Comparison of ENCODE assay signal across 21 mouse cellular contexts in the genomic region with DNA sequence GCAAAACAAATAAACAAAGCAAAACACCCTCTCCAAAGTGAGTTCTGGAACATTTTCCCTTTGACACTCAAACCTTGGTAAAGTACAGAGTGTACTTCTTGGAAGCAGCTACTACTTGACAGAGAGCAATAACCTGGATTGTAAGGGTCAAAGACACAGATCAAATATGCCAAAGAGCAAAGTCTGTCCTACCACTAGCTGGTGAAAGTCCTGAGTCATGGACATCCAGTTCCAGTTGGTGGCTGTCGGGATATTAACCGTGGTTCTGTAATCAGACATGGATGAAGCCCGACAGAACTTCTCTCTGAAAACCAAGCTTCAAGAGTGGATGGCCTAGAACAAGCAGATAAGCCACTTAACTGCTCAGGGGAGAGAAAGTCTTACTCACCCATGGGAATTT. TPM values are rescaled to one million over a fixed set of nuclear protein-coding genes. Genes with fewer than 3 reads are reported as not detected.
"Had no signal": no experiment of that assay in that cellular context is flagged by ENCODE, and none has a peak within 500 bp of the region (broad histone marks: within the 10 kb centered on the region; RNA-seq: fewer than 3 reads in every experiment).

No protein-coding gene starts in this region.

- H3K9me3 ChIP-seq: hindbrain, embryonic 12.5 days; limb, embryonic 10.5 days; liver, embryonic 15.5 days; lung, embryonic 15.5 days; megakaryocyte, embryonic 14.5 days; midbrain, embryonic 15.5 days; neural tube, embryonic 12.5 days had no signal

- H3K4me3 ChIP-seq: hindbrain, embryonic 12.5 days; left cerebral cortex, adult 2 months; limb, embryonic 10.5 days; liver, embryonic 15.5 days; lung, embryonic 15.5 days; megakaryocyte, embryonic 14.5 days; midbrain, embryonic 15.5 days; neural tube, embryonic 12.5 days had no signal

- ATAC-seq: hindbrain, embryonic 16.5 days; inflammation-experienced regulatory T-cells, adult 6 months; midbrain, embryonic 15.5 days had no signal

- H3K27ac ChIP-seq: hindbrain, embryonic 12.5 days; left cerebral cortex, adult 2 months; limb, embryonic 10.5 days; liver, embryonic 15.5 days; lung, embryonic 15.5 days; macrophage; midbrain, embryonic 15.5 days; neural tube, embryonic 12.5 days had no signal

- H3K4me2 ChIP-seq: hindbrain, embryonic 12.5 days; liver, embryonic 15.5 days; lung, embryonic 15.5 days; midbrain, embryonic 11.5 days; midbrain, embryonic 15.5 days; neural tube, embryonic 12.5 days had no signal

- DNase-seq: lung, postnatal 14 days; retina, postnatal 1 day; right cerebral cortex, postnatal 4 days; spleen, adult 18-20 months; thymus, adult 18-20 months; thymus, postnatal 14 days had no signal

- H3K36me3 ChIP-seq: hindbrain, embryonic 12.5 days; limb, embryonic 10.5 days; liver, embryonic 15.5 days; lung, embryonic 15.5 days; midbrain, embryonic 15.5 days; neural tube, embryonic 12.5 days had no signal

- H3K9ac ChIP-seq: hindbrain, embryonic 12.5 days; liver, embryonic 15.5 days; lung, embryonic 15.5 days; midbrain, embryonic 15.5 days; neural tube, embryonic 12.5 days had no signal

- H3K27me3 ChIP-seq: hindbrain, embryonic 12.5 days; liver, embryonic 15.5 days; lung, embryonic 15.5 days; megakaryocyte, embryonic 14.5 days; midbrain, embryonic 15.5 days; neural tube, embryonic 12.5 days had no signal

- H3K4me1 ChIP-seq: hindbrain, embryonic 12.5 days; limb, embryonic 10.5 days; liver, embryonic 15.5 days; lung, embryonic 15.5 days; megakaryocyte, embryonic 14.5 days; midbrain, embryonic 15.5 days; neural tube, embryonic 12.5 days had no signal

RNA-seq across cellular contexts. Expression of a gene that starts 21.9 kb away (rescaled TPM):
- polyA plus RNA-seq: hindbrain, embryonic 12.5 days; hindbrain, embryonic 16.5 days; inflammation-experienced regulatory T-cells, adult 6 months; limb, embryonic 10.5 days; limb, embryonic 14.5 days; liver, embryonic 15.5 days; macrophage; midbrain, embryonic 11.5 days; midbrain, embryonic 15.5 days; neural tube, embryonic 12.5 days; stomach, embryonic 14.5 days; urinary bladder, adult 2 months had no signal
